Mouse (Mus musculus) layer of hippocampus, adult 9-11 months (tissue): ENCODE measurements at regions not wholly inside any gene's neighbourhood (a gene's known extent, or its start where the extent isn't known, plus 50 kb on each side); places are given as distances from the start of the nearest gene placed in this dataset.
A peak's percentile ranks its signal among the peaks of the same experiment; 100 is the strongest.

Source experiments
- DNase-seq: peaks from one replicate; pipeline ENCODE4 v3.0.0; 2022

DNA sequence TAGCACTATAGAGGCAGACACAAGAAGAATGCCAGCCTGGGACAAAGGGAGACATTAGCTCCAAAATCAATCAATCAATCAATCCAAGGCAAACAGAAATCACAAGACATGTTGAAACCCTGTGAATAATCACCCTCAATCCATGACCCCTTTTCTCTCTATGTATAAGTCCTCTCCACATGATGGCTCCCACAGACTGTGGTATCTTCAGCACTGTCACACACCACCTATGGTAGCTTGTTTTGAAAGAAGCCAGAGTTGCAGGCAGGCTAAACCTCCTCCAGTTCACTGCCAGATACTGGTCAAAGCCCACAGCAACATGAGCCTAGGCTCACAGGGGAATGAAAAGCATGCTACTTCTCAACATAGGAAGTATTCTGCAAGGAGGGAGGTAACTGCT, 2475.7 kb upstream of the 5930422O12Rik start:
- DNase-seq, result no peak

DNA sequence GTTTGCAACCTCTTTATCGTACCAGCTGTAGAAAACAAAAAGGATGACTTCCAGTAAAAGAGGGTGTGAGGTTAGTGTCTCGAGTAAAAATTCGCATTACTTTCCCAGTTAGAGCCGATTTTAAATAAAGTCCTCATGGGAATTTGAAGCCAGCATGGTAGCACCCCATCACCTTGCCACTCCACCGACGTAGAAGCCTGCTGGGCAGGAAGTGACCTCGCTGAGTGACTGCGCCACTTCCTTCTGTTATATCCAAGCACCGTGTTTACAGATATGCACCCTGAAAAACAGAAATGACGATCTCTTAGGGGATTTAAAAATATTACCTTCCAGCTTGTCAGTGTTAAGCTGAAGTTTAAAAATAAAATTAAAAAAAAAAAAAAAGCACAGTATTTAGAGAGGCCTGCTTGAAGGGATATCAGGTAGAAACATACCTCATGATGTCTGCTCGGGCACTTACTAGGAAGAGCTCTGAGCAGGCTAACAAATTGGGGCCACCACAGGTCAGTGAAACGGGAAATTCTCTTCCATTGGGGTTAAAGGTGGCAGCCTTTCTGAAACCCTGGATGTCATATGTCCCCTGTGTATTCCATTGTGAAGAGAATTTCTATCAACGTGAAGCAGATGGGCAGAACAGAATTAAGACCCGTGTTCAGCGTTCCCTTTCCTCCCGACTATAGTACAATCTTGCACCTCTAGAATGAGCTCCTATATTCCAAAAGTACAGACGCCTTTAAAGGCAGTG, 2468.9 kb upstream of the 5930422O12Rik start:
- no peak for DNase-seq

DNA sequence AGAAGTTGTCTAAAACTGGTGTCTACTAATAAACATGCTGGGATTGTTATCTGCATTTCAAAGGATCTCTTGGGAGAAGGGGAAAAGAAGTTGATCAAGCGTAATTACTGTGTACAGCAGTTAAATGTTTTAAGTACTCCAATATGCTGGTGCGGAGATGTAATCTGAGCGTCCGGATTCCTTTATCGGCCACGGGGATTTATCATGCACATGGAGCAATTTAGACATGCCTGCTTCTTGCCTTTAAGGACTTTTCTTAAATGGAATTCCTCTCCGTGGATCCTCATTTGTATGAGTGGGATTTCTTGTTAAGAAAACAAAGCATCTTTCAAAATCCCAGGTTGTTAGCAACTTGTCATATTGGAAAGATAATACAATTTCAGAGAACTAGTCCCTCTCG, 2468.0 kb upstream of the 5930422O12Rik start:
- DNase-seq, result no peak

DNA sequence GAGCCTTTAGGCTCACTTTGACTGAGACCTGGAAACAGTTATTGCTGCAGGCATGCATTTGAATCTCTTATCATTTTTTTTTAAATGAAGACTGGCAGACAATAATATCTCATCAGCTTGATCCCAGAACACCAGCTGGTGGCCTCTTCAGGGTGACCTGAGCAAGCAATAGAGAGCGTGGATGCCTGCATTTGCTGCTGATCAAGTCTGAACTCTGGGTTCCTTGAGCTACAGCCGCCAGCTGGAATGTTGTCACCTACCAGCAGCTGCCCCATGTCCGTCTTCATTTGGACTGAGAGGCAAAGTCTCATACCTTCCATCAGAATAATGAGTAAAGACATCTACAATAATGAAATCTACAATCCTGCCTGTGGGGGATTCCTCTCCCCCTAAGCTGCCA, 2466.3 kb upstream of the 5930422O12Rik start:
- DNase-seq, result no peak

DNA sequence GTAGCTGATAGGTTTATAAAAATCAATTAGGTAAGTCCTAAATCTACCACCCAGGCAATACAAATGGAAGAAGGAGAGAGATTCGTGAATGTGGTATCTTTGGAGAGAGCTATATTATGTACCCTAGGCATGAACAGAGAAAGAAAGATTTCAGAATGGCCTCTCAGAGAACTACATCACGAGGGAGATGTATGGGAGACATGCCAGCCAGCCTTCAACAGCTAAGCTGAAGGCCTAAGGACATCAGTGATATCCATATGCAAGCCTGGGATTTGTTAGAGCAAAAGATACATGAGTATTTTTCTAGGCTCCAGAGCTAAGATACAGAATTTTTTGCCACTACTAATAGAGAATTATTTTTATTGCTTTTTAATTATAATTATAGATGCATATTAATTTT, 2445.7 kb upstream of the 5930422O12Rik start:
- no peak for DNase-seq

DNA sequence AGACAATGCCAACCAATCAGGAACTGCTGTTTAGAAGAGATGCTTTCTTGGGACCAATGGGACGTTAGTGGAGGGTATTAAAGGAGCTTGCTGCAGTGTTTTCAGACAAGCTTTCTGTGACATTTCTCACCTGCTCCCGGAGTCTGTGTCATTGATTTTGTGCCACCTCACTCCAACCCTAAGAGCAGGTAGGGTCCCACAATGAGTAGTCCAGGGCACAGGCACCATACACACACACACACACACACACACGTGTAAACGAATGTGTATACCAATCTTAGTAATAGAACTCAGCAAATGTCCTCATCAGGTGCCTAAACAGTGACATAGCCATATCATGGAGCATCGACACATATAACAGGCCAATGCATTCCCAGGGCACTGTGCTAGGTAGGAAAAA, 2440.5 kb upstream of the 5930422O12Rik start:
- no peak for DNase-seq

DNA sequence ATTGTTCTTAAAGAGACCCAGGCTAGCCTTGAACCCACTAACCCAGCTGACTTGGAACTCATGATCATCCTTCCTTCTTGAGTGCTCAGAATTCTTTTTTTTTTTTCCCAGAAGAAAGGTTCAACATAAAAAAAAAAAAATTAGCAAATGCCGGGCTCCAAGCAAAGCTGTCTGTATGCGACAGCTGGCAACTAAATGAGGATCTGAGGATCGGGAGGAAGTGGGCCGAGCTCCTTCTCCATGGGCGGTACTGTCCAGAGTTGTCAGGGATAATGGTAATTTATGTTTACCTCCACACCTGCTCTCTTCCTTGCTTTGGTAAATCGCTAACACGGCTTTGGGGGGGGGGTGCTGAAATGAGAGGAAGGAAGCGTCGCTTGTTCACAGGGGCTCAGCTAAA, 2429.9 kb upstream of the 5930422O12Rik start:
- no peak for DNase-seq

DNA sequence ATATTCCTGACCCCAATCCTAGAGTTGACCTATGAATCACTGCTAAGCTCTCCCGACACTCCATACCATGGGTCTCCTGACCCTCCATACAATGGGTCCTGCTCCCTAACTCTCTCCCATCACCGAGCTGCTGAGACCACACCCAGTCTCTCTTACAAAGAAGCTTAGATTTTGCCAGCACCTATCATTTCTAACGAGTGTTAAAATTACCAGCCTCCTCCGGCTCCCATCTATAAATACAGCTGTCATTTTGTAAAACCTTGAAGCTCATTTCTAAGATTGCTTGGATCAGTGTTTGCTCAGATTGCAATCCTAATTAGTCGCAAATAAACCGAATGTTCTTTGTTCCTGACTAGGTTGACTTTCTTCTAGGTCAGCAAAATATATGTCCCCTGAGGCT, 2428.4 kb upstream of the 5930422O12Rik start:
- DNase-seq, result peak; percentile 10

DNA sequence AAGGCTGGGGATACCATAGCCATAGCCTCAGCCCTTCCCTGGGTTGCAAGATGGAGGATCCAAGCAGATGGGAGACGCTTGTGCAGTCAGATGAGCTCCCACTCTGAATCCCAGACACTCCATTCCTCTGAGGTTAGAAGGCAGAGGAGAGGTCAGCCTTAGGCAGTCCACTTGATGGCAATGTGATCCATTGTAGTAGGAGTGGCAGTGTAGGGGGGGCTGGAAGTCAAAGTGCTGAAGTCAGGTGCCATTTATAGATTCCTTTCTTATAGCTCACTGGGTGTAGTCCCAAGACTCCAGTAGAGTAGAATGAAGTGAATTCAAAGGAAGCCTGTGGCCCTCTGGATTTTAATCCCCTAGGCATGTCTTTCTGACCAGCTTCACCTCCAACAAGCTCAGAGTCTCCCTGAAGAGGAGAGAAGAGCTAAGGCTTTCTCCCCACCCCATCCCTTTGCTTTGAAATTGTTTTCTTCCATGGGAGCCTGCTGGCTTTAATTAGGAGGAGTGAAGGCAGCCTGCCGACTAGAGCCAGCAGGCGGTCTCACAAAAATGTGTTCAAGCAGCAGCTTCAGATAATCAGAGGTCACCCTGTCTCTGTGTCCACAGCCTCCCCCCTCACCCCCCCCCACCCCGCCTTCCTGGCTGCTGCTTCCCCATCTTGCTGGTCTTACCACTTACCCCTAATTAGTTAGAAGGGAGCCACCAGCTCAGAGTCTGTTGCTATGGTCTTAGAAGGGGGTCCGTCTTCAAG, 2426.4 kb upstream of the 5930422O12Rik start:
- no peak for DNase-seq

DNA sequence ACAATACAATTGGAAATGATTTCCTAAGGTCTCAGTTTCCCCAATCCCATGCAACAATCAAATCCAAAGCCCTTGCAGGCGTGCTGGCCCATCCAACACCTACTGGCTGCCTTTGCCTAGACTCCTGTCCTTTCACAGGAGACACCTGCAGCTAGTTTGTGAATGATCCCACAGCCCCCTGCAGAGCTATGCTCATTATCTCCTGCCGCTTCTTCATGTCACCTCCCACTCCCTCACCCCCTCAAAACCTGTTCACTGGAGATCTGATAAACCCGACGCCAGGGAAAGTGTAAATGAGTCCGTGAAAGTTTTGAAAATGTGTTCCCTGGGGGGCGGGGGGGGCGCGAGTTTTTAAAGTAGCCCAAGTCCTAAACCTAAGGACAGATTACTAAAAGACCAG, 2420.2 kb upstream of the 5930422O12Rik start:
- DNase-seq, result peak; percentile 48

DNA sequence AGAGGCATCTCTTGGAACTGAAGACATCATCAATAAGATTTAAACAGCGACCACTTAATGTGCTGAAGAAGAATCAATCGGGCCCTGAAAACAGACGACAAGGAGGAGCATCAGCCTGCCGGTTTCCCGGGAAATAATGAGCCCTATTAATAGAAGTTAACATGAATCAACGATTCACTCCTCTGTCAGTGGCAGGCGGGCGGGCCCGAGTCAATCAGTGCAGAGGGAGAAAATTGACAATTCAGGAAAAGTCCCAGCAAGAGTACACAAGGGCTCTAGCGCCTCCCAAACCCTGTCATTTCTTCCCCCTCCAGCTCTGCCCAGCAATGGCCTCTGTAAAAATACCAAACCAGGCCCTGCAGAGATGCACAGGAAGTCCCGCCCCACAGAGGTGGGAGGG, 2416.4 kb upstream of the 5930422O12Rik start:
- DNase-seq, result peak; percentile 47

DNA sequence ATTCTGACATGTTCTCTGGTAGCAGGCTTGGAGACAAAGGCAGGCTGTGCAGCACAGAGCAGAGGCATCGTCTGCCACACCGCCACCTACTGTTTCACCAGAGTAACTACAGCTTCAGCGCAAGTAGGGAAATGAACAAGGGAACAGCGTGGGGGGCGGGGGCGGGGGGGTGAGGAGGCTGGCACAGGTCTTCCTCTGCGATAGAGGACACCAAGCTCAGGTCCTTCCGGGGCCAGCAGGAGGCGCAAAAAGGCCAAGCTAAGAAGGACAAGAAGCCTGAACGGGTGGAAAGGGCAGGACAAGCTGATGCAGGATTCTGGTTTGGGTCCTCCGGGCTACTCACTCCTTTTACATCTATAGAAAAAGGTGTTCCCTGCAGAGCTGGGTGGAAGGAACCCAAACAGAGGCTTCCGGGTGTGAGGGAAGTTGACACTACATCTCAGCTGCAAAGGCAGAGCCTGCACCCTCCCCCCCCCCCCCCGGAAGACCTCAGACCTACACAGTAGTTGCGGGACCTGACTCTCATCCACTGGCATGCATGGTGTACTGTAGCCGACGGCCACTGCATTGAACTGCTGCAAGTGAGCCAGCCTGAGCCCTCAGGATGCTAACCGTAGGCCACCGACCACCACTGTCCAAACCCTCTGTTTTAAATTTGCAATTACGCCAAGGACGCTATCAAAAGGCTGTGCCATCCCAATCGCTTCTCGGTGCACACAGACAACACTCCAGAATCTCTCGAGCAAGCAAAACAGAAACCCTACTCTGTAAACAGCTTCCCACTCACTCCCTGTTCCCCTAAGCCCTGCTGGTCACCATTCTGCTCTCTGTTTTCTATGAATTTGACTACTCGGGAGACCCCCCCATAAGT, 2396.6 kb upstream of the 5930422O12Rik start:
- DNase-seq, result peak; percentile 64

DNA sequence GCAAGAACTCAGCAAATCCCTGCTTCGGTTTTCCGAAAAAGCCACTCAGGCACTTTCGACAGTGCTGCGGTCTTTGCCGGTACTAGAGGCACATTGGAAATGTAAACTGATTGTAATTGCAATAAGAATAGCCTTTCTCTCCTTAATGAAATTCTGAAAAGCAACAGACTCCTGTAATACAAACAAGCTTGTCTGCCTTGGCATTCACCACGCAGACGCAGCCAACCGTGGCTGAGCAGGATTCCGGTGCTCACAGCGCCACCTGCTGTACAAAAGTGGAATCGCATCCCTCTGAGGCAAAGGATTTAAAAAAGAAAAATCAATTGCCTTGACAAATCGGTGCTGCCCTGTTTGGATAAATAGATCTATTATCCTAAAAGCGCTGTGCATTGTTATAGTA, 2395.2 kb upstream of the 5930422O12Rik start:
- peak; percentile 85 for DNase-seq

DNA sequence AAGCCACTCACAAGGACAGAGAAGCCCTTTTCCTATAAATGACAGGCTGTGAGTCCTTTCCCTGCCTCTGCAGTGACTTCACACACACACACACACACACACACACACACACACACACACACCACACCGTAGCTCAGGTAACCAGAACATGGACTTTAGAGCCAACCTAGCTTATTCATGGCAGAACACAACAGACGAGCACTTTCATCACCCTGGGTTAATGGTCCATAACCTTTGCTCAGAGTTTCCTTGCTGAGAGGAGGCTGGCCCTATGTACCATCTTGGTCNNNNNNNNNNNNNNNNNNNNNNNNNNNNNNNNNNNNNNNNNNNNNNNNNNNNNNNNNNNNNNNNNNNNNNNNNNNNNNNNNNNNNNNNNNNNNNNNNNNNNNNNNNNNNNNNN, 2391.6 kb upstream of the 5930422O12Rik start:
- DNase-seq, result no peak
